Mouse (Mus musculus) embryonic facial prominence, embryonic 15.5 days (tissue): ENCODE measurements around the gene Eif4a1. TPM values are rescaled to one million over a fixed set of nuclear protein-coding genes. Genes with fewer than 3 reads are reported as not detected.
A peak's percentile ranks its signal among the peaks of the same experiment; 100 is the strongest.

Source experiments
- ATAC-seq: fragments of 200-750 bp; cut with Nextera tagmentation; 2 replicates; pipeline ENCODE4 v1.8.0; 2017; ENCODE audit warnings: low read depth, moderate TSS enrichment; ENCODE audit not compliant: insufficient number of reproducible peaks, low FRiP score, low TSS enrichment
- H3K27ac ChIP-seq: fragments of 300-500 bp; sonication (generic); replicated peaks from 2 replicates; pipeline ENCODE4 v1.5.1; 2015; ENCODE audit warnings: mild to moderate bottlenecking, inconsistent platforms
- H3K27me3 ChIP-seq: fragments of 300-500 bp; sonication (generic); 2 replicates; pipeline ENCODE4 v1.6.1; 2015; ENCODE audit warnings: inconsistent platforms
- H3K36me3 ChIP-seq: fragments of 300-500 bp; sonication (generic); 2 replicates; pipeline ENCODE4 v1.6.1; 2015; ENCODE audit warnings: mild to moderate bottlenecking, inconsistent platforms
- H3K4me1 ChIP-seq: fragments of 300-500 bp; sonication (generic); 2 replicates; pipeline ENCODE4 v1.6.1; 2015; ENCODE audit warnings: inconsistent platforms
- H3K4me2 ChIP-seq: fragments of 300-500 bp; sonication (generic); replicated peaks from 2 replicates; pipeline ENCODE4 v1.6.1; 2015; ENCODE audit warnings: mild to moderate bottlenecking, inconsistent platforms
- H3K4me3 ChIP-seq: fragments of 300-500 bp; sonication (generic); replicated peaks from 2 replicates; pipeline ENCODE4 v1.5.1; 2015; ENCODE audit warnings: mild to moderate bottlenecking, inconsistent platforms
- H3K9ac ChIP-seq: fragments of 300-500 bp; sonication (generic); 2 replicates; pipeline ENCODE4 v1.6.1; 2015; ENCODE audit warnings: inconsistent platforms
- H3K9me3 ChIP-seq: fragments of 300-500 bp; sonication (generic); replicated peaks from 2 replicates; pipeline ENCODE4 v1.6.1; 2016; ENCODE audit warnings: inconsistent platforms
- WGBS: fragments of 180-500 bp; shearing (Covaris S2); methylation state at CpG from one replicate; pipeline ENCODE4 v1.1.7; 2015; 5-methylcytosine and 5-hydroxymethylcytosine counted together
- polyA plus RNA-seq: library from polyadenylated mRNA; unstranded; fragments of >200 nt; fragmentation: Nextera tagmentation; extraction: Ambion mirVana; gene quantifications from 2 replicates; pipeline ENCODE4 v1.2.1, GENCODE M21; 2015

Gene Eif4a1
- polyA plus RNA-seq, 1 experiment from 2014 or later: 512 TPM

GRCm38 (mm10) chr11:69698574-69698973 is 26.4 kb upstream of the Eif4a1 start:
- H3K9ac ChIP-seq: no peak overlapping the region
- ATAC-seq: no peak
- H3K4me3 ChIP-seq: no peak overlapping the region
- no peak overlapping the region for H3K4me2 ChIP-seq
- 72% methylated on average over 5 of the region's 5 CpGs for WGBS
- H3K9me3 ChIP-seq: no peaks in the 10 kb centered on the region
- H3K27me3 ChIP-seq: no peaks in the 10 kb centered on the region
- H3K27ac ChIP-seq: no peak overlapping the region
- H3K4me1 ChIP-seq: peaks cover 17% of the 10 kb centered on the region
- no peaks in the 10 kb centered on the region for H3K36me3 ChIP-seq

DNA sequence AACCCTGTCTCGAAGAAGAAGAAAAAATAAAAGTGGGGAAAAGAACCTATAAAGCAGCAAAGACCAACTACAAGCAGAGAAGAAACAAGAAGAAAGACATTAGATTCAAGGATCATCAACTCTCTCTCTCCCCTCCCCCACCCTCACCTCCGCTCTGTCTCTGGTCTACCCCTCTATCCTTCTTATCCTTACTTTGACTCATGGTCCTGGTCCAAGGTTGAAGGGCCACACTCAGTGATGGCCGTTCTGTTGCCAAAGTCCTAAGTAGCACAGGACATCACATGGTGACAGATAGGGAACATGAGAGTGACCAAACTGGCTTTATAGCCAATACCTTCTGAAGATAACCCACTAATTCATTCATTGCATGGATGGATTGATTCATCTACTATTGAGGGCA is 25.2 kb upstream of the Eif4a1 start:
- H3K27me3 ChIP-seq: no peaks in the 10 kb centered on the region
- no peak for ATAC-seq
- H3K4me2 ChIP-seq: no peak overlapping the region
- no peaks in the 10 kb centered on the region for H3K36me3 ChIP-seq
- H3K9ac ChIP-seq: no peak overlapping the region
- WGBS: 87% methylated on average over 3 of the region's 3 CpGs
- no peak overlapping the region for H3K4me3 ChIP-seq
- no peak overlapping the region for H3K27ac ChIP-seq
- H3K9me3 ChIP-seq: no peaks in the 10 kb centered on the region
- peaks cover 17% of the 10 kb centered on the region for H3K4me1 ChIP-seq

- peak within 1 kb of the TSS; percentile 58 for H3K4me3 ChIP-seq
- peaks cover 17% of the 10 kb centered on the region for H3K4me1 ChIP-seq
- whole genome bisulfite sequencing: 1% methylated on average over 31 of the region's 41 CpGs
- peak within 1 kb of the TSS; percentile 57 for H3K9ac ChIP-seq
- H3K36me3 ChIP-seq: no peaks in the 10 kb centered on the region
- no peaks in the 10 kb centered on the region for H3K9me3 ChIP-seq
- H3K27ac ChIP-seq: peak within 1 kb of the TSS; percentile 85
- H3K4me2 ChIP-seq: peak within 1 kb of the TSS; percentile 86
- ATAC-seq: peak; percentile 85
- no peaks in the 10 kb centered on the region for H3K27me3 ChIP-seq
These were observed 23.3 kb upstream of the Eif4a1 start, which contains the start of the genes Tnfsf12 and Tnfsfm13 for GRCm38 (mm10) chr11:69695361-69696181. TSS of gene Tnfsf12 (minus strand) at chr11:69695849. TSS of gene Tnfsfm13 (minus strand) at chr11:69696098.

GRCm38 (mm10) chr11:69695046-69695360 is 22.8 kb upstream of the Eif4a1 start:
- 16% methylated on average over 6 of the region's 6 CpGs for WGBS
- ATAC-seq: peak; percentile 26; the same call in 1 of the 2 replicates
- peak overlapping the region; percentile 57 for H3K9ac ChIP-seq

DNA sequence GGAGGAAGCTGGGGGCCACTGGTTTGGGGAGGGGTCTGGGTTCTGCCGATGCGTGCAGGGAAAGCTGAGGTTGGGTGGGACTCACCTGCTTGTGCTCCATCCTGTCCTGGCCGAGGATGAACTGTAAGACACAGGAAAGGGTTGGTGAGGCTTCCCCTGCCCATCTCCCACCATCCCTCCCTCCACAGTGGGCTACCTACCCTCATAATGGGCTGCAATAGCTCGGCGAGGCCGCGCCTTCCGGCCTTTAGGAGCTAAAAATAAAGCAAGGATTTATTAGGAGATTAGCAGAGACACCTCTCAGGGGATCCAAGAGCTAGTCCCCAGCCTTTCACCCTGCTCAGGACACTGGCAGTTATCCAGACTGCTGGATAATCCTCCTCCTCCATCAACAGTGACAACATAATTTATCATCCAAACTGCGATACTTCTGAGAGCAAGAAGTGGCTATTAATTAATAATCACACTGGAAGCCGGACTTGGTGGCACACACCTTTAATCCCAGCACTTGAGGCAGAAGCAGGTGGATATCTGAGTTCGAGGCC is 21.3 kb upstream of the Eif4a1 start:
- WGBS: 63% methylated on average over 11 of the region's 11 CpGs
- Histone ChIP-seq H3K4me1 (peaks cover 17% of the 10 kb centered on the region), H3K36me3 (no peaks in the 10 kb centered on the region), H3K27me3 (no peaks in the 10 kb centered on the region), H3K4me3 (no peak overlapping the region), H3K27ac (no peak overlapping the region), H3K4me2 (no peak overlapping the region), H3K9me3 (no peaks in the 10 kb centered on the region), H3K9ac (no peak overlapping the region)
- no peak for ATAC-seq

More at GRCm38 (mm10) chr11:69695046-69695360, 22.8 kb upstream of the Eif4a1 start:
- Histone ChIP-seq H3K36me3 (no peaks in the 10 kb centered on the region), H3K4me2 (peak overlapping the region; percentile 86), H3K27me3 (no peaks in the 10 kb centered on the region), H3K27ac (peak overlapping the region; percentile 85), H3K4me3 (peak overlapping the region; percentile 58), H3K4me1 (peaks cover 17% of the 10 kb centered on the region), H3K9me3 (no peaks in the 10 kb centered on the region)

GRCm38 (mm10) chr11:69692863-69693262 is 20.6 kb upstream of the Eif4a1 start:
- Histone ChIP-seq H3K27ac (no peak overlapping the region), H3K9ac (no peak overlapping the region), H3K27me3 (no peaks in the 10 kb centered on the region), H3K4me1 (peaks cover 17% of the 10 kb centered on the region), H3K36me3 (no peaks in the 10 kb centered on the region), H3K4me2 (no peak overlapping the region), H3K9me3 (no peaks in the 10 kb centered on the region), H3K4me3 (no peak overlapping the region)
- no peak for ATAC-seq
- 82% methylated on average over 6 of the region's 6 CpGs for WGBS

GRCm38 (mm10) chr11:69692196-69692811 is 20.1 kb upstream of the Eif4a1 start:
- no peaks in the 10 kb centered on the region for H3K9me3 ChIP-seq
- no peak overlapping the region for H3K4me2 ChIP-seq
- peaks cover 17% of the 10 kb centered on the region for H3K4me1 ChIP-seq
- no peak overlapping the region for H3K4me3 ChIP-seq
- H3K27ac ChIP-seq: no peak overlapping the region
- WGBS: 76% methylated on average over 9 of the region's 9 CpGs
- no peaks in the 10 kb centered on the region for H3K27me3 ChIP-seq
- no peak for ATAC-seq
- no peaks in the 10 kb centered on the region for H3K36me3 ChIP-seq
- no peak overlapping the region for H3K9ac ChIP-seq

DNA sequence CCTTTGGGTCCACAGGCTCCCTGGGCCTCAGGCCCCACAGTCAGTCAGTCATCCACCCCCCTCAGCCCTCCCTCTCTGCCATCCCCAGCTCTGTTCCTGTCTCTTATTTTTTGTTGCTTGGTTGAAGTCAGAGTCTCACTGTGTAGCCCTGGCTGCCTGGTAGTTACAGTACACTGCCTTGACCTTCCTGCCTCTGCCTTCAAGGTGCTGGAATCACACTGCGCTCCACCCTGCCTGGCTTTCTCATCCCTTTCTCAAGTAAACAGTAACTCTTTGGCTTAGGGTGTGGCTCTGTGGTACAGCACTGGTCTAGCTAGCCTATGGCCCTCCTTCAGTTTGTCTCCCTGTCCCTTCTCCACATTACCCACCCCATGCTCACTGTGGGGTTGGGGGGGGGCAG is 17.7 kb upstream of the Eif4a1 start:
- Histone ChIP-seq H3K9ac (no peak overlapping the region), H3K27ac (no peak overlapping the region), H3K4me1 (peaks cover 29% of the 10 kb centered on the region), H3K4me3 (no peak overlapping the region), H3K27me3 (no peaks in the 10 kb centered on the region), H3K9me3 (no peaks in the 10 kb centered on the region), H3K36me3 (no peaks in the 10 kb centered on the region), H3K4me2 (no peak overlapping the region)
- no peak for ATAC-seq
- 84% methylated on average over 1 of the region's 1 CpGs for WGBS

DNA sequence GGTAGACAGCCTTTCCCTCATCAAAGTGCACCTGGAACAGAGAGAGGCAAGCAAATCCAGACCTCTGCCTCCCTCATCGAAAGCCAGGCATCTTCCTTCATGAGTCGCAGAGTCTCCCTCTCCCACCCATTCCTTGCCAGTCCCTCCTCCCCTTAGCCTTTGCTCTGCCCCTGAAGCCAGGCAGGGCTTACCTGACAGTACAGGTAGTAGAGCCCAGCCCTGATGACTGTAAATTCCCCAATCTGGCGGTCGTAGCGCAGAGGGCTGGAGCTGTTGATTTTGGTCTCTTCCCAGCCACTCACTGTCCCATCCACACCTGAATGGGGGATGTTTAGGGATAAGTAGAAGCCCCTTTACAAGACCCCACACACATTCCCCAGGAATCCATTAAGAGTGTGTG is 14.8 kb upstream of the Eif4a1 start:
- H3K27me3 ChIP-seq: no peaks in the 10 kb centered on the region
- 49% methylated on average over 5 of the region's 5 CpGs for WGBS

DNA sequence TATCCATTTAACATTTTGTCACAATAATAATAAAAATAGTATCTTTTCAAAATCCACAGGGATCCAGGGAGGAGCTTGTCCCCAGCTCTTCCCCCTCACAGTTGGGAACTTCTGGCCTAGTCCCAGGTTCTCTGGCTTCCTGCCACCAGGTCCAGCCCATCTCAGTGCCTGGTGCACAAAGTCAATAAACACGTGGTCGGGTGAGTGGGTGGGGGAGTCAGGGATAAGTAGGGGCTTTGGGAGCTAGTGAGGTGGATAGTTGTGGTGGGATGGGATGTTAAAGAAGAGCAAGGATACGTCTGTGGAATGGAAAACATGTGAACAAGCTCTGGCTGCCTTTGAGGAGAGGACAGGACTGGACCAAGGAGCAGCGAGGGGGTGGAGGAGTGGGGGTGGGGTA is 14.2 kb upstream of the Eif4a1 start:
- H3K4me1 ChIP-seq: peaks cover 47% of the 10 kb centered on the region
- no peak overlapping the region for H3K4me3 ChIP-seq
- no peak overlapping the region for H3K4me2 ChIP-seq
- H3K9me3 ChIP-seq: no peaks in the 10 kb centered on the region
- no peaks in the 10 kb centered on the region for H3K27me3 ChIP-seq
- H3K36me3 ChIP-seq: no peaks in the 10 kb centered on the region
- 11% methylated on average over 4 of the region's 4 CpGs for WGBS
- peak overlapping the region; percentile 51 for H3K27ac ChIP-seq
- ATAC-seq: no peak
- no peak overlapping the region for H3K9ac ChIP-seq

More for the DNA sequence above, 14.8 kb upstream of the Eif4a1 start:
- Histone ChIP-seq H3K36me3 (no peaks in the 10 kb centered on the region), H3K4me3 (no peak overlapping the region), H3K9me3 (no peaks in the 10 kb centered on the region), H3K27ac (peak overlapping the region; percentile 51; the same call in 1 of the 2 replicates), H3K9ac (no peak overlapping the region), H3K4me1 (peaks cover 47% of the 10 kb centered on the region), H3K4me2 (no peak overlapping the region)
- ATAC-seq: no peak

- H3K27me3 ChIP-seq: no peaks in the 10 kb centered on the region
- H3K4me1 ChIP-seq: peaks cover 51% of the 10 kb centered on the region
- no peak within 1 kb of the TSS for H3K9ac ChIP-seq
- no peaks in the 10 kb centered on the region for H3K36me3 ChIP-seq
- H3K4me3 ChIP-seq: no peak within 1 kb of the TSS
- H3K4me2 ChIP-seq: no peak within 1 kb of the TSS
- no peaks in the 10 kb centered on the region for H3K9me3 ChIP-seq
- WGBS: 66% methylated on average over 10 of the region's 10 CpGs
- ATAC-seq: no peak
- peak within 1 kb of the TSS; percentile 97 for H3K27ac ChIP-seq
These were observed 13.4 kb upstream of the Eif4a1 start, which contains the start of gene Tnfsf13 for GRCm38 (mm10) chr11:69685526-69686148. TSS of gene Tnfsf13 (minus strand) at chr11:69685784.
